Mouse (Mus musculus) gastrocnemius, adult 18-20 months (tissue): ENCODE measurements around the gene Gm4779. TPM values are rescaled to one million over a fixed set of nuclear protein-coding genes. Genes with fewer than 3 reads are reported as not detected.
"Not testable (repeated sequence)": the region's sequence is repeated elsewhere in the genome, so short reads cannot be mapped to it uniquely, and the experiment has no call there.

Experiments used
- DNase-seq: peaks from one replicate; pipeline ENCODE4 v3.0.0; 2021; ENCODE audit warnings: low spot score
- long read RNA-seq, 2 experiments: library from polyadenylated mRNA; stranded (forward); transcript quantifications; one replicate each; pipeline ENCODE4 v2.0.0; 2021
- total RNA-seq, 2 experiments: library from RNA; stranded (reverse); gene quantifications; 2 replicates each; pipeline ENCODE4 v1.2.3; 2021

Gm4779 gene
- not detected for total RNA-seq
- long read RNA-seq, experiment 1 = 0 reads
- long read RNA-seq, experiment 2 = 0 reads

DNA sequence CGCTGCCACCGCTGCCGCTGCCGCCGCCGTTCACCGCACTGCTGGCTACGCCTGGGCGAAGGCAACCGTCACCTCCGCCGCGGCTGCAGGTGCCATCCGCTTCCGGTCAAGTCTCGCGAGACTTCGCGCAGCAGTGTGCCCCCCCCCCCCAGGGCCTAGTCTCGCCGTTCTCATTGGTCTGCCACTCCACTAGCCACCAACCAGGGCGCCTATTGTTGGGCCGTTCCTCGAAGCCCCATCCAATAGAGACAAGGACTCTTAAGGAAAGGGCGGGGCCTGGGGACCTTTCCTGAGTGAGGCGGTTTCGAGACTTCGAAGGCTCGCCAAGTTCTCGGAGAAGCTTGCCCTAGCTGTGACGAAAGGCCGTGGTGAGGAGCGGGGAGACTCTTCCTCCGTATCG, at the start of gene Gm4779, which contains the start of gene 8030474K03Rik:
Gm4779 (minus strand) TSS at position 82 of the 400 bp plus-strand sequence.
8030474K03Rik (plus strand) TSS at position 315 of the 400 bp plus-strand sequence.
- no peak for DNase-seq

DNA sequence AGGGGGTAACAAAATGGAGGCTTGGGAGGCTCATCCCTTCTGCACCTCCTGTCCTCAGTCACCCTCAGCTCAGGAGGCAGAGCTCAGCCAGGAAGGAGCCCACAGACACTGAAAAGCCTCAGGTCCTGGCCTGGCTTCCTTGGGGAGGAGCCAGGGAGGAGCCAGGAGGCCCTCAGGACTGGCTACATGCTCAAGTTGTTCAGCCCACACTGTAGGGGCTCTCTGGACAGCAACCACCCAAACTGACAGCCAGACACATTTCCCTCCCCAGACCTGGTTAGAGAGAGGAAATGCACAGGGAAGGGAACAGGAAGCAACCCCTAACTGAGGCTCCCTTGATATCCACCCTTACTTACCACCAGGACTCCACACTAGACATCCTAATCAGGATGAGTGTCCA, 25.8 kb upstream of the Gm4779 start:
- DNase-seq = not testable (repeated sequence)

GRCm38 (mm10) chrX:101819163-101819562, 24.9 kb upstream of the Gm4779 start:
- no peak for DNase-seq

- DNase-seq = no peak
Observed at GRCm38 (mm10) chrX:101811750-101812149, 17.5 kb upstream of the Gm4779 start.

- DNase-seq = peak; percentile 2
Observed at GRCm38 (mm10) chrX:101805512-101805911, 11.3 kb upstream of the Gm4779 start.

DNA sequence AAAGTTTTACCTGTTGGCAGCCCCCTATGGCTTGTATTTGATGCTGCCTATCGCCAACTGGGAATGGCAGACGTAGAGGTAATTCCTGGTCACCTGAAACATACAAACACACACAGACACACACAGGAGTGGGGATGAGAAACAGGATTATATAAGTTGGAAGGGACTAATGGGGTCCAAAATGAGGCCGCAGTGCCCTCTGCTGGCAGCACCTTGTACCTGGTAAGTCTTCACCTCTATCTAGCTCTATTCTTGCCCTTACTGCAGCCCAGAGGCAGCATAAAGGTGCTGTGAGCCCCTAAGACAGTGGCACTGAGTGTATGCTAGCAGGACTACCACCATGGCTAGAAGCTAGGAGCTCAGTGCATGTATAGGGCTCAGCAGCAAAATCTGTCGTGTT, 2.7 kb downstream of the Gm4779 start:
- DNase-seq = peak; percentile 11

DNA sequence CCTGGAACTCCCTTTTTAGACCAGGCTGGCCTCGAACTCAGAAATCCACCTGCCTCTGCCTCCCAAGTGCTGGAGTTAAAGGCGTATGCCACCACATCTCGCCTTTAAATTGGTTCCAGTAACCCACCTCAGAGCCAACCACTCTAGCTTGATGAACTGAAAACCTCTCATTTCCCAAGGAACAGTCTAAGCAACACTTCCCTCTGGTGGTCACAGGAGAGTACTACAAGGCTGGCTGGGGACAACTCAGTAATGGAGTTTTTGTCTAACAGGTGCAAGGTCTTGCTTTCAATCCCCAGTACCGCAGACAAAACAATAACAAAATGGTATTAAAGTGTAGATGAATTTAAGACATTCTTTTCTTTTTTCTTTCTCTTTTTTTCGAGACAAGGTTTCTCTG, 22.2 kb downstream of the Gm4779 start:
- DNase-seq = peak; percentile 34

- no peak for DNase-seq
Observed at GRCm38 (mm10) chrX:101770307-101770706, 23.9 kb downstream of the Gm4779 start.

DNA sequence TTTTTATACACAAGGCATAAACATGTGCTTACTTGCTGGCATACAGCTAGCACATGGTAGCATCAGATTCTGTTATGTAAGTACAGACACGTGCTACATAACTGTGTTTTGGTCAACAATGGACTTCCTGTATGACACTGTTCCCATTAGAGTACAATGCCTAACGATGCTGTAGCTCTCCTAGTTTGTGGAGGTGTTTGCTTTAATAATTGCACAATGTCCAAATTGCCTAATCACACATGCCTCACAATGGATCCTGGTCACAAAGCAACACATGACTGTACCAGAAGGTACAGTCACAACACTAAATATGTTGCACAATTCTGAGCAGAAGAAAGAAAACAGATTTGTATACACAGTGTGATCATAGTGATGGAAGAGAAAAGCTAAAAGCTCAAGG, 24.7 kb downstream of the Gm4779 start:
- DNase-seq = no peak

GRCm38 (mm10) chrX:101767280-101767679, 26.9 kb downstream of the Gm4779 start:
- no peak for DNase-seq

- DNase-seq = no peak
Observed at GRCm38 (mm10) chrX:101765111-101765510, 29.1 kb downstream of the Gm4779 start.

- DNase-seq = no peak
Observed at GRCm38 (mm10) chrX:101764621-101765020, 29.6 kb downstream of the Gm4779 start.

DNA sequence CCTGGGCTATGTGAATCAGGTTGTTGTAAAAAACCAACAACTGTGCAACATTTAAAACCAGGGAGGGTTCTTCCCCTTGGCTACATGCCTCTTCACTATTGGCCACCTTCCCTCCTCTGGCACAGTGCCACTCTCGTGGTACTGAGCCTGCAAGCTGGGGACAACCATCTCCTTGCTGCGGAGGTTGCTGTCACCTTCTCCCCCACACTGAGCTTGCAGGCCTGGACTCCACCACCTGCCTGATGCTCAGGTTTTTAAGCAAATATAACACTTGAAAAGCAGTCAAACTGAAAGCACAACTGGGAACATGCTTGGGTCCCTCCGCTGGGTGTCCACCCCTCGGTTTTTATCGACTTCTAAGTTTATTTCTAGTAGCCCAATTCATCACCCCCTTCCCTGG, 39.7 kb downstream of the Gm4779 start:
- DNase-seq = no peak

- no peak for DNase-seq
Observed at GRCm38 (mm10) chrX:101750144-101750543, 44.1 kb downstream of the Gm4779 start.

DNA sequence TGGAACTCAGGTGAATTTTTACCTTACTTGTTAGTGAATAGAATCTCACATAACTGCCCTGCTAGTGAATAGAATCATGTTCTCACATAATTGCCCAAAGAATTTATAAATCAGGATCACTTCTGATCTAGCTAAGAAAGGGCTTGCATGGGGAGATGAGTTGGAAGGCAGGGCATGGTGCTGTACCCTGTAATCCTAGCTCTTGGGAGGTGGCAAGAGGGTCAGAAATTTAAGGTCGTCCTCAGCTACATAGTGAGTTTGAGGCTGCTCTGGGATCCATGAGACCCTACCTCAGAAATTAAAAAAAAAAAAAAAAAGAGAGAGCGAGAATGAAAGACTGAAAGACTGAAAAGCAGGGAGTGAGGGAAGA, 53.2 kb downstream of the Gm4779 start:
- DNase-seq = no peak

- no peak for DNase-seq
Observed at GRCm38 (mm10) chrX:101740335-101741063, 53.7 kb downstream of the Gm4779 start.

Other genes with a start within 250 kb of the Gm4779 start
- gene Ogt, start 154.4 kb downstream of the Gm4779 start, total RNA-seq = 10 to 100 TPM; 64.7 to 74.0 TPM
- gene Cxcr3, start 60.2 kb downstream of the Gm4779 start, total RNA-seq = under 1 TPM in 1 of 2 experiments, not detected in 1; 0.12 TPM
- not detected for gene 8030474K03Rik, start 233 bp upstream of the Gm4779 start, total RNA-seq
- gene Nhsl2, start 55.0 kb upstream of the Gm4779 start, total RNA-seq = 1 to 10 TPM; 1.4 to 2.8 TPM